Mouse (Mus musculus): Measurements from ENCODE around the gene Necap2.

The Necap2 gene

GRCm38 (mm10) chr4:141073661-141074060 is 4.5 kb downstream of the Necap2 start:
- peak; percentile 91 for DNase-seq (ENCODE audit: low read depth, low spot score)

GRCm38 (mm10) chr4:141072502-141072901 is 5.7 kb downstream of the Necap2 start:
- DNase-seq (ENCODE audit: low read depth, low spot score): no peak

- peak; percentile 74 for DNase-seq (ENCODE audit: low read depth, low spot score)
These were observed 8.4 kb downstream of the Necap2 start for GRCm38 (mm10) chr4:141069731-141070130.

GRCm38 (mm10) chr4:141068655-141069054 is 9.5 kb downstream of the Necap2 start:
- no peak for DNase-seq (ENCODE audit: low read depth, low spot score)

- DNase-seq (ENCODE audit: low read depth, low spot score): no peak
These were observed 10.6 kb downstream of the Necap2 start for GRCm38 (mm10) chr4:141067516-141068046.

GRCm38 (mm10) chr4:141066709-141067515 is 11.2 kb downstream of the Necap2 start:
- peak; percentile 81 for DNase-seq (ENCODE audit: low read depth, low spot score)

- peak; percentile 97 for DNase-seq (ENCODE audit: low read depth, low spot score)
These were observed 13.0 kb downstream of the Necap2 start for GRCm38 (mm10) chr4:141065123-141065522.

GRCm38 (mm10) chr4:141064104-141064659 is 14.0 kb downstream of the Necap2 start:
- no peak for DNase-seq (ENCODE audit: low read depth, low spot score)

- peak; percentile 100 for DNase-seq (ENCODE audit: low read depth, low spot score)
These were observed 17.5 kb downstream of the Necap2 start, which contains the start of gene Crocc for GRCm38 (mm10) chr4:141060426-141061301. TSS of gene Crocc (minus strand) at chr4:141060550.

- DNase-seq (ENCODE audit: low read depth, low spot score): peak; percentile 27
These were observed 18.3 kb downstream of the Necap2 start for GRCm38 (mm10) chr4:141059616-141060425.

- DNase-seq (ENCODE audit: low read depth, low spot score): no peak
These were observed 19.3 kb downstream of the Necap2 start for GRCm38 (mm10) chr4:141058835-141059234.

- no peak for DNase-seq (ENCODE audit: low read depth, low spot score)
These were observed 21.2 kb downstream of the Necap2 start for GRCm38 (mm10) chr4:141056970-141057369.

GRCm38 (mm10) chr4:141053568-141054161 is 24.5 kb downstream of the Necap2 start:
- DNase-seq (ENCODE audit: low read depth, low spot score): peak; percentile 92

- no peak for DNase-seq (ENCODE audit: low read depth, low spot score)
These were observed 25.0 kb downstream of the Necap2 start for GRCm38 (mm10) chr4:141053138-141053537.

GRCm38 (mm10) chr4:141052442-141052841 is 25.7 kb downstream of the Necap2 start:
- peak; percentile 39 for DNase-seq (ENCODE audit: low read depth, low spot score)

- DNase-seq (ENCODE audit: low read depth, low spot score): peak; percentile 79
These were observed 28.7 kb downstream of the Necap2 start for GRCm38 (mm10) chr4:141049476-141049835.

- peak; percentile 61 for DNase-seq (ENCODE audit: low read depth, low spot score)
These were observed 29.2 kb downstream of the Necap2 start for GRCm38 (mm10) chr4:141048810-141049475.

- DNase-seq (ENCODE audit: low read depth, low spot score): peak; percentile 48
These were observed 33.3 kb downstream of the Necap2 start for GRCm38 (mm10) chr4:141044816-141045215.

- no peak for DNase-seq (ENCODE audit: low read depth, low spot score)
These were observed 37.0 kb downstream of the Necap2 start for GRCm38 (mm10) chr4:141041117-141041516.

Data from brain, adult 2 months (tissue).